Mouse (Mus musculus): ENCODE measurements around the gene Spib. TPM values are rescaled to one million over a fixed set of nuclear protein-coding genes. Genes with fewer than 3 reads are reported as not detected.

Gene Spib
- polyA plus RNA-seq, 1 experiment, result 55.6 TPM

DNA sequence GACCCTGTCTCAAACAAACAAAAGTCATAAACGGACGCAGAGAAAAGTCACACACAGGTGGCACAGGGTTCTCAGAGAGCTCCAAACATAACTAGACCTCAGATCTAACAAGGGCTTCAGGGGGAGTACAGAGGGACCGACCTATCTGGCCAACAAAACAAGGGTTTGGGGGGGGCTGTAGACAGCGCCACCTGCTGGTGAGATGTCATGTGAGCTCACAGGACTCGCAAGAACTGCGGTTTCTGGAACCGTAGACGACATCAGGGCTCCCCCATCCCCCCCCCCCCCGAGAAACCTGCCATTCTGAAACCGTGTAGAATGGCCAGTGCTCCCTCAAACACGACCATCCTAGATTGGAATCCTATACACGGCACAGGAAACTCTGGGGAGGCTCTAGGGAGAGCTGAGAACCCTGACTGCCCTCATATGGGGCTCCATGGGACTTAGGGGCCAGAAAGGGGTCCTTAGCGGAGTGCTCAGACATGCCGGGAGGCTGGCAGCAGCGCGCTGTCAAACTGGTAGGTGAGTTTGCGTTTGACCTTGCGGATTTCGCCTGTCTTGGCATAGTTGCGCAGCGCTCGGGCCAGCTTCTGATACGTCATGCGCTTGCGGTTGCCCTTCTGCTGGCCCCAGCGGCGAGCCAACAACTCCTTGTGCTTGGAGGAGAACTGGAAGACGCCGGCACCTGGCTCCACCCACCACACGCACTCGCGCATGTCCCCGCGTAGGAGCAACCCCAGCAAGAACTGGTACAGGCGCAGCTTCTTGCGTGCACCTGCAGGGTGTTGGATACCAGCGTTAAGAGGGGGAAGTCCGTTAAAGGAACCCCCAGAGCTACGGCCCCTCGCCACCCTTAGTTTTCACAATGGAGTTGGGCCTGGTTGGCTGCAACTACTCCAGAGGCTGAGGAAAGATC lies 4.1 kb downstream of the Spib start:
- H3K27ac ChIP-seq (ENCODE audit: control insufficient read depth, insufficient read depth, low read depth, low read length, poor library complexity), result peak overlapping the region; percentile 76
- TF ChIP-seq CTCF (IDR thresholded peaks at IDR 0.05; ENCODE audit: control insufficient read depth, insufficient read depth, low read length) (peak; percentile 88), POLR2A (IDR thresholded peaks at IDR 0.05; ENCODE audit: borderline replicate concordance, control insufficient read depth, low read depth, low read length) (peak; percentile 58; the same call in 1 of the 2 replicates)
- peak overlapping the region; percentile 61 for H3K4me3 ChIP-seq (replicated peaks; ENCODE audit: control insufficient read depth, low read depth, low read length)
- H3K4me1 ChIP-seq (ENCODE audit: control insufficient read depth, insufficient read depth, low read length), result peaks cover 4% of the 10 kb centered on the region
- WGBS, result 3% methylated on average over 40 of the region's 40 CpGs

DNA sequence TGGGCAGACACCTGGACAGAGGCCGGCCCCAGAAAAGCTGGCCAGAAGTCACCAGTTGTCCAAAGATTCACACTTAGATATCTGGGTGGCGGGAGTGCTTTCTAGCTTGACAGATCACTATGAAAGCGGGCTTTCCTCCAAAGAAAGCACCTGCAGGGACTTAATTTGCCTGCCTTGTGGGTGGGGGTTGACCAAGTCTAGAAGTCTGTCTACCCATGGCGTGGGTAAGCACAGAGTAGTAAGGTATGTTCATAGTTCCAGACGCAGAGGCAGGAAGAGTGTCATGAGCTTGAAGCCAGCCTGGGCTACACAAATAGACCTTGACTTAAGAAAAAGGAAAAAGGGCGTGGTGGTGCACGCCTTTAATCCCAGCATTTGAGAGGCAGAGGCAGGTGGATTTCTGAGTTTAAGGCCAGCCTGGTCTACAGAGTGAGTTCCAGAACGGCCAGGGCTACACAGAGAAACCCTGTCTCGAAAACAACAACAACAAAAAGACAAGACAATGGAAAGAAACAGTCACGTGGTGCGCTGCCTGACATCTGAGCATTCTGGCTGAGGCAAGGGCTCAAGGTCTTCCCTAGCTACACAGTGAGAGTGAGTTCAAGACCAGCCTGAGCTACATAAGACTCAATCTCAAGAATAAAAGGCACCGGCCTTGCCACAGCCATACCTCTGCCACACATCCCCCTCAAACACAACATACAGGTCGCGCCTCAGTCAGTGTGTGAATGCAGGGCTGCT lies 5.3 kb downstream of the Spib start:
- Histone ChIP-seq H3K4me1 (ENCODE audit: control insufficient read depth, insufficient read depth, low read length) (peaks cover 4% of the 10 kb centered on the region), H3K27ac (ENCODE audit: control insufficient read depth, insufficient read depth, low read depth, low read length, poor library complexity) (peak overlapping the region; percentile 44), H3K4me3 (replicated peaks; ENCODE audit: control insufficient read depth, low read depth, low read length) (no peak overlapping the region)
- TF ChIP-seq CTCF (IDR thresholded peaks at IDR 0.05; ENCODE audit: control insufficient read depth, insufficient read depth, low read length) (no peak), POLR2A (IDR thresholded peaks at IDR 0.05; ENCODE audit: borderline replicate concordance, control insufficient read depth, low read depth, low read length) (no peak; the same call in 1 of the 2 replicates)
- 81% methylated on average over 14 of the region's 14 CpGs for WGBS

DNA sequence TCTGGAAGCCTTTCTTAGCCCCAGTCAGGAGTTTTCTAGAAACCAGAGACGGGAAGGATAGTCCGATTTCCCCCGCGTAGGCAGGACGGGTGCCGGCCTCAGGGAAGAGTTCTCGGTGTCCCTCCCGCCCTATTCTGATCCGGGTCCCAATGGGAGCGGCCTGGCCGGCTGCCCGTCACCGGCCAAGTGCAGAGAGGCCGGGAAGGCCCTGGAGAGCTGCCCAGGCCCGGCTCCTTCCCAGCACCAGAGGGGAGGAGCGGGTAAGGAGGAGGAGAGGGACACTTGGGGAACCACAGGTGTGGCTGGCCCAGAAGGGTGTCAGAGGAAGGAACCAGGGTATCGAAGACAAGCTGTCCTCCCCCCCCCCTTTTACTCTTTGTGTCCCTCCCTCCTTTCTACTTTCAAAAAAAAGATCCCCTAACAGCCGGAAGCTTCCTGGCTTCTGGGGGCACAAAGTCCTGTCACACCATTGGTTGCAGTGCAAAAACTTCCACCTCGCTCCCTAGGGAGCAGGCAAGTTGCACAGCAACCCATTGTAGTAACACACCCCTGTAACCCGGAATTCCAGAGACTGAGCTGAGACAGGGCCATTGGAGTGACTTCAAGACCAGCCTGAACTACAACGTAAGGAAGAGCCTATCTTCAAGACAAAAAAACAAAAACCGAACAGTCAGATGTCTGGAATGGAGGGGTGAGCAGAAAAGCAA lies 6.6 kb downstream of the Spib start:
- peak overlapping the region; percentile 17; the same call in 1 of the 2 replicates for H3K27ac ChIP-seq (ENCODE audit: control insufficient read depth, insufficient read depth, low read depth, low read length, poor library complexity)

DNA sequence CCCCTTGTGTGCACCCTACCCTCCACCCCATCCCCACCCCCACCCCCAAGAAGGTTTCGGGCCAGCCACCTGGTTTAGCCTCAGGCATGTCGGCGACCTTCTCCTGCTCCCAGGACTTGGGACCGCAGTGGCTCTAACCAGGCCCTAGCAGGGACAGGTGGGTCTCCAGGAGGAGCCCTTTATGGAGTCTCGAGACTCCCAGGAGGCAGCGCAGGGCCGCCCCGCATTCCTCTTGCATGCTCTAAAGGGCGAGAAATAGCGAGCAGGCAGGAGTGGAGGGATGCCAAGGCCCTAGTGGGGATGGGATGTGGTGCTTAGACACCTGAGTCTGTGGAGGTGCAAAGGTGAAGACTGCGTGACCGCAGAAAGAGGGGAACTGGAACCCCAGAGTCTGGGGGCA lies 7.4 kb downstream of the Spib start, which contains the start of gene Mybpc2:
Gene Mybpc2, minus strand, starts transcription at position 155 of the 400 bp plus-strand sequence.
- Histone ChIP-seq H3K4me1 (ENCODE audit: control insufficient read depth, insufficient read depth, low read length) (peaks cover 4% of the 10 kb centered on the region), H3K27ac (ENCODE audit: control insufficient read depth, insufficient read depth, low read depth, low read length, poor library complexity) (peak within 1 kb of the TSS; percentile 17), H3K4me3 (replicated peaks; ENCODE audit: control insufficient read depth, low read depth, low read length) (no peak within 1 kb of the TSS)
- TF ChIP-seq CTCF (IDR thresholded peaks at IDR 0.05; ENCODE audit: control insufficient read depth, insufficient read depth, low read length), result no peak
- TF ChIP-seq POLR2A (IDR thresholded peaks at IDR 0.05; ENCODE audit: borderline replicate concordance, control insufficient read depth, low read depth, low read length), result no peak
- WGBS, result 51% methylated on average over 12 of the region's 12 CpGs

More for the DNA sequence above, 6.6 kb downstream of the Spib start:
- Histone ChIP-seq H3K4me3 (replicated peaks; ENCODE audit: control insufficient read depth, low read depth, low read length) (no peak overlapping the region), H3K4me1 (ENCODE audit: control insufficient read depth, insufficient read depth, low read length) (peaks cover 4% of the 10 kb centered on the region)
- WGBS, result 40% methylated on average over 22 of the region's 22 CpGs
- TF ChIP-seq CTCF (IDR thresholded peaks at IDR 0.05; ENCODE audit: control insufficient read depth, insufficient read depth, low read length) (no peak), POLR2A (IDR thresholded peaks at IDR 0.05; ENCODE audit: borderline replicate concordance, control insufficient read depth, low read depth, low read length) (no peak)

DNA sequence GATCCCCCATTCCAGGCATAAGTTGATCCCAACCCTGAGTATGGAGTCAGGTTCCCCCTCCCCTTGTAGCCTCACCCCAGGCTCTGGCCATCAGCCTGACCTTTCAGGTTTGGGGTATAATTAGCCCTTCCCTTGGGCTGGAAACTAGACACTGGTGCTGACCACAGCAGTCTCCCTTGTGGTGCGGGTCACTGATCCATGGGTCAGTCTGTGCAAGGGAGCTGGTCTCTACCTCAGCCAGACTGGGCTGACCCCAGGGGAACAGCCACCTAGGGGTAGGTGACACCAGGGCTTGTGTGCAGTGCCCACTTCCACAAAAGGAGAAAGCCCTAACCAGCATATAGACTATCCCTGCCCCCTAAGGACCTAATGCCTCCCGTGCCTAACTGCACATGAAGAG lies 8.8 kb downstream of the Spib start:
- 65% methylated on average over 2 of the region's 2 CpGs for WGBS

DNA sequence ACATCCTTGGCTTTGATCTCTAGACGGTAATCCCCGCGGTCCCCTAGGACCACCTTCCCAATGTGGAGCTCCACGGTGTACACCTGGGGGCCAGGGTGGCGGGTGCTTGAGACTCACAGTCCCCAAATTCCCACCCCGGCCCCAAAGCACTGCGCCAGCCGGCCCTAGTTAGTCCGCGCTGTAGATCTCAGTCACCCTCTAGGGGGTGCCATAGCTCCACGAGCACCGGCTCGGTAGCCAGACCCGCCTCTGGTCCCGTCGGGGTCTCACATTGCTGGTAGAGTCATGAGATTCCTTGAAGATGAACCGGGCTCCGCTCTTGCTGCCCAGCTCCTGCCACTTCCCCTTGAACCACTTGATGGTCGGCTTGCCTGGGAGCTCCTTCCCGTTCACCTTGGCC lies 10.2 kb downstream of the Spib start:
- H3K4me1 ChIP-seq (ENCODE audit: control insufficient read depth, insufficient read depth, low read length), result peaks cover under 1% of the 10 kb centered on the region; the same call in 1 of the 2 replicates
- no peak overlapping the region for H3K27ac ChIP-seq (ENCODE audit: control insufficient read depth, insufficient read depth, low read depth, low read length, poor library complexity)
- peak; percentile 76 for TF ChIP-seq CTCF (IDR thresholded peaks at IDR 0.05; ENCODE audit: control insufficient read depth, insufficient read depth, low read length)
- no peak for TF ChIP-seq POLR2A (IDR thresholded peaks at IDR 0.05; ENCODE audit: borderline replicate concordance, control insufficient read depth, low read depth, low read length)
- no peak overlapping the region for H3K4me3 ChIP-seq (replicated peaks; ENCODE audit: control insufficient read depth, low read depth, low read length)
- WGBS, result 3% methylated on average over 20 of the region's 20 CpGs

More for the DNA sequence above, 8.8 kb downstream of the Spib start:
- H3K27ac ChIP-seq (ENCODE audit: control insufficient read depth, insufficient read depth, low read depth, low read length, poor library complexity), result no peak overlapping the region
- no peak overlapping the region for H3K4me3 ChIP-seq (replicated peaks; ENCODE audit: control insufficient read depth, low read depth, low read length)
- H3K4me1 ChIP-seq (ENCODE audit: control insufficient read depth, insufficient read depth, low read length), result peaks cover 4% of the 10 kb centered on the region
- TF ChIP-seq POLR2A (IDR thresholded peaks at IDR 0.05; ENCODE audit: borderline replicate concordance, control insufficient read depth, low read depth, low read length), result no peak
- no peak for TF ChIP-seq CTCF (IDR thresholded peaks at IDR 0.05; ENCODE audit: control insufficient read depth, insufficient read depth, low read length)

DNA sequence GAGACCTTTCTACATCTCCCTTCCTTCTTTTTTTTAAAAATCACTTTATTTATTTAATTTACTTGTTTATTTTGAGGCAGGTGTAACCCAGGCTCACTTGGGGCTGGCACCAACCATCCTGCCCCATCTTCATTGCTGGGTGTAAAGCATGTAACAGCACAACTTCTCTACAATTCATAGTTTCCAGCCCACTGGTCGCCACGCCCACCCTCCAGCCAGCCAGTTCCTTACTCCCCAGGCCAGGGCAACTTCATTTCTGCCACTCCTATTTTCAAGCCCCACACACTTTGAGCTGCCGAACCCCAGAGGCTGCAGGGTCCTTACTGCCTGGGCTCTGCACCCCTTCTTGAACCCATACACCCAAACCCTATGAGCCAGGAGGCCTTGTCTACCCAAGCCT lies 10.9 kb downstream of the Spib start:
- Histone ChIP-seq H3K27ac (ENCODE audit: control insufficient read depth, insufficient read depth, low read depth, low read length, poor library complexity) (no peak overlapping the region), H3K4me1 (ENCODE audit: control insufficient read depth, insufficient read depth, low read length) (no peaks in the 10 kb centered on the region; the same call in 1 of the 2 replicates), H3K4me3 (replicated peaks; ENCODE audit: control insufficient read depth, low read depth, low read length) (no peak overlapping the region)
- whole genome bisulfite sequencing, result 43% methylated on average over 3 of the region's 3 CpGs
- no peak for TF ChIP-seq POLR2A (IDR thresholded peaks at IDR 0.05; ENCODE audit: borderline replicate concordance, control insufficient read depth, low read depth, low read length)
- no peak for TF ChIP-seq CTCF (IDR thresholded peaks at IDR 0.05; ENCODE audit: control insufficient read depth, insufficient read depth, low read length)
